Mouse (Mus musculus): ENCODE results near the gene Prl2c3.
"Not testable (repeated sequence)": the region's sequence is repeated elsewhere in the genome, so short reads cannot be mapped to it uniquely, and the experiment has no call there.

Prl2c3 gene

DNA sequence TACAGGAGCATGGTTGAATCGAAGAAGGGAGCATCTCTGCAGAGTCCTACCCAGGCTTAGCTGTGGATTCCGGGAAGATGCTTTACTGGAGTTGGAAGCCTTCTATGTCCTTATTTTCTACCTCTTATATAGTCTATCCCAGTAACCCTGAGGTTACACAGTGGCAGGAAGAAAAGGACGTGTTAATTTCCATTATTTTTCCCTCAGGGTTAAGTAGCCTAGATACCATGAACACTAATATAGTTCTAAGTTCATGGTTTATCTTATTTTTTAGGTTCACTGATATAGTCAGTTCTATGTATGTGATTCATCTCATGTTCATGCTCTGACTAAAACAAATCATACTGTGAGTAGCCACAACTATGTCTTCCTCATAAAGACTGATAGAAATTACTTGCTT, at the start of gene Prl2c3:
Gene Prl2c3, minus strand, starts transcription at position 101 of the 400 bp plus-strand sequence.
- not testable (repeated sequence) for DNase-seq (ENCODE audit: low spot score in 2 of 2)

DNA sequence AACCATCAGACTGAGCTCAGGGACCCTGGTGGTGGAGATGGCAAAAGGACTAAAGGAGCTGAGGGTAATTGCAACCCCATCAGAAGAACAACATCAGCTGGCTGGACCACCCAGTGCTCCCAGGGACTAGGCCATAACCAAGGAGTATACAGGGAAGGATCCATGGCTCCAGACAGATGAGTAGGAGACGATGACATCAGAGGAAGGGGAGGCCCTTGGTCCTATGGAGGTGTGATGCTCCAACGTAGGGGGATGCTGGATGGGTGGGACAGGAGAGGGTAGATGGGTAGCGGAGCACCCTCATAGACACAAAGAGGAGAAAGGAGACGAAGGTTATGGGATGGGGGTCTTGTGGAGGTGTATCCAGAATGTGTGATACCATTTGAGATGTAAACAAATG, 48.4 kb upstream of the Prl2c3 start:
- DNase-seq (ENCODE audit: low spot score in 2 of 2), result not testable (repeated sequence)

DNA sequence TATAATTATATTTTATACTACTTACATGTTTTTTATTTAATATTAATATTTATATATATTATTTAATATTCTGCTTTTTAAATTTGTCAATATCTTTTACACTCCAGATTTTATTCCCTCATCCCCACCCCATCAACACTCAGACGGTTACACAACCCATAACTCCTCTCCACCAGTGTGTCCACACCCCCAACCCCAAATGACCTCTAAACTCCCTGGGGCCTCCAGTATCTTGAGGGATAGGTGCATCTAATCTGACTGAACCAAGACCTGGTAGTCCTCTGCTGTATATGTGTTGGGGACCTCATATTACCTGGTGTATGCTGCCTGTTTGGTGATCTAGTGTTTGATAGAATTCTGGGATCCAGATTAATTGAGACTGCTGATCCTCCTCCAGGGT, 44.8 kb upstream of the Prl2c3 start:
- DNase-seq (ENCODE audit: low spot score in 2 of 2), result not testable (repeated sequence)

DNA sequence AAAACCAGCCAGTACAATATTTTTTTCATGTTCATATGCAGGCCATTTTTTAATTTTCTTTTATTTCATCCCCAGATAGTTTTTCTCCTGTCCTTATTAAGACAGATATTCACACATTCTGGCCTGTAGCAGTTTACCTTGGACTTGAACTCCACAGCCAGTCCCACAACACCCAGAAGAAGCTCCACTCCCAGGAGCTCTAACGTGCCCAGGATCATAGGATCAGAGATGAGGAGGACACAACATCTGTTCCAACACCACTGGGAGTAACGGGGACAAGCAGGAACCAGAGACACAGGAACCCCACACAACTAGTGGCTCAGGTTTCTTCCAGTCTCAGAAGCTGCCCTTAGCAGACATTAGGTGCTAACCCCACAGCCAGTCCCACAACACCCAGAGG, 37.7 kb upstream of the Prl2c3 start:
- DNase-seq (ENCODE audit: low spot score in 2 of 2), result not testable (repeated sequence)

DNA sequence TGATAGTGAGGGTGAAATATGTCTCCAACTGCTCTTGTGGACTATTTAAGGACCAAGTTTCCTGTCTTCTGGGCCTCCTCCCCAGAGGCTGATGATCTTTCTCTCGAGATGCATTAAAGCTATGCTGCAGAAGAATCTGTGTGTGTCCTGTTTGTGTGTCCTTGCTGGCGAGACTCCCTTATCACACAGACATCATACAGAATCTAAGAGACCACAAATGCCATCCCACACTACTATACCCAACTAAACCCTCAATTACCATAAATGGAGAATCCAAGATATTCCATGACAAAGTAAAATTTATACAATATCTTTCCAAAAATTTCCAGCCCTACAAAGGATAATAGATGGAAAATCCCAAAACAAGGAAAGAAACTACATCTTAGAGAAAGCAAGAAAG, 31.9 kb upstream of the Prl2c3 start:
- DNase-seq (ENCODE audit: low spot score in 2 of 2), result no peak

DNA sequence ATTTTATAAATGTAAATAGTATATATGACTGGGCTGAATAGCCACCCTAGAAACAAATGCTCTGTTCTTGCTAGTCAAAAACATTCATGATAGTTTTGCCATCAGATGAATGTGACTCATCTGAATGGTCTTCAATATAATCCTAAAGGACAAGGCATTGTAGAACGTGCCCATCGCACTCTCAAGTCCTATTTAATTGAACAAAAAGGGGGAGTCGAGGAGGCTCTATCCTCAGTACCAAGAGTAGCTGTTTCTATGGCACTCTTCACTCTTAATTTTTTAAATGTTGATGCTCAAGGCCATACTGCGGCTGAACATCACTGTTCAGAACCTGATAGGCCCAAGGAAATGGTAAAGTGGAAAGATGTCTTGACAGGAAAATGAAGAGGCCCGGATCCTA, 29.2 kb upstream of the Prl2c3 start:
- DNase-seq (ENCODE audit: low spot score in 2 of 2), result no peak

DNA sequence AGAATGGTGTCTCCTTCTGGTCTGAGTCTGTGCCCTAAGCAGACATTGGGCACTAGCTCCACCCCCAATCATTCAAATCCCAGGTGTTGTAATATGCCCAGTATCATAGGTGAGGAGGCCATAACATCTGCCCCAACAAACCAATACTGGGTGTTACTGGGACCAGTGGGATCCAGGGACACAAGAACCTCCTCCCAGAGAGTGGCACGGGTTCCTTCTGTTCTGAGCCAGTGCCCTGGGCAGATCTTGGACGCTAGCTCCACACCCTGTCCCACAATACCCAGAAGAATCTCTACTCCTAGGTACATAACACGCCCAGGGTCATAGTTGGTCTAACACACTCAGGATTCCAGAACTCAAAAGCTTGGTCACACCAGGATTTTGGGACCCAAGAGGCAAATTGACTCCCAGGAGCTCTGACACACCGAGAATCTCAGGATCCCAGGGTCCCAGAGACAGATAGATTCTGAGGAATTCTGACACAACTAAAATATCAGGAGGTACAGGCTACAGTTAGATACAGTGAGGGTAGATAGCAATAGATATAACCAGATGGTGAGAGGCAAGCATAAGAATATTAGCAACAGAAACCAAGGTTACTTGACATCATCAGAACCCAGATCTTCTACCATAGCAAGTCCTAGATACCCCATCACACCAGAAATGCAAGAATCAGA, 24.8 kb upstream of the Prl2c3 start:
- not testable (repeated sequence) for DNase-seq (ENCODE audit: low spot score in 2 of 2)

DNA sequence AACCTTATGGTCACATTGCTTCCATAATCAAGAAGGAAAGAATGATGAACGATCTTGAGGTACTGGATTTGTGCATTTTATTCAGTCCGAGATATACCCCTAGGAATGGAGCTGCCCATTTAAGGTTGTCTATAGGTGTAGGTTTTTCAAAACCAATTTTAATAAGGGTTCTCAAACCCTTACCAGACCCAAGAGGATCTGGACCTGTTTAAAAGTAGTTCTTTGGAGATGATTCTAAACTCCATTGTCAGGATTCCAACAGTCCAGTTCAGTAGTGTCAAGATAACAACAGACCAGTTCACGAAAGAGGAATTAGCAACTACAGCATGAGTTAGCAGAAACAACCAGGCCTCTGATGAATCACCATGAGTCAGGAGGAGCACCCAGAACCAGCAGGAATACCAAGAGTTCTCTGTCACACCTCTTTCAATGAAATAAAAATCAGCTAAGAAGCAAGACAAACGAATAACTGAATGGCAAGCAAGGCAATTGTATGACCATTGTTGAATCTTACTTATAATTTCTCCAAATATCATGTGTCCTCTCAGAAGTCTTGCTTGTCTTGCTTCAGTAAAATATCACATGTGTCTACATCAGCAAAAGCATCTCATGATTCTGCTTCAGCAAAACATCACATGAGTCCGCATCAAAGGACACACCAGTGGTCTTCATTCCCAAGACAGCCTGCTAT, 14.0 kb upstream of the Prl2c3 start:
- DNase-seq (ENCODE audit: low spot score in 2 of 2), result not testable (repeated sequence)

DNA sequence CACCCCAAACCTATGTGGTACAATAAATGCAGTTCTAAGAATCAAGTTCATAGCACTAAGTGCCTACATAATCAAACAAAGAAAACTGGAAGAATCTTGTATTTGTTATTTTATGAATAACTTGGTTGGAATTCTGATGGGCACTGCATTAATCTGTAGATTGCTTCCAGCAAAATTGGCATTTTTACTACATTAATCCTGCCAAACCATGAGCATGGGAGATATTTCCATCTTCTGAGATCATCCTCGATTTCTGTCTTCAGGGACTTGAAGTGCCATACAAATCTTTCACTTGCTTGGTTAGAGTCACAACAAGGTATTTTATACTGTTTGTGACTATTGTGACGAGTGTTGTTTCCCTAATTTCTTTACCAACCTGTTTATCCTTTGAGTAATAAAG, 9.7 kb upstream of the Prl2c3 start:
- no peak for DNase-seq (ENCODE audit: low spot score in 2 of 2)

DNA sequence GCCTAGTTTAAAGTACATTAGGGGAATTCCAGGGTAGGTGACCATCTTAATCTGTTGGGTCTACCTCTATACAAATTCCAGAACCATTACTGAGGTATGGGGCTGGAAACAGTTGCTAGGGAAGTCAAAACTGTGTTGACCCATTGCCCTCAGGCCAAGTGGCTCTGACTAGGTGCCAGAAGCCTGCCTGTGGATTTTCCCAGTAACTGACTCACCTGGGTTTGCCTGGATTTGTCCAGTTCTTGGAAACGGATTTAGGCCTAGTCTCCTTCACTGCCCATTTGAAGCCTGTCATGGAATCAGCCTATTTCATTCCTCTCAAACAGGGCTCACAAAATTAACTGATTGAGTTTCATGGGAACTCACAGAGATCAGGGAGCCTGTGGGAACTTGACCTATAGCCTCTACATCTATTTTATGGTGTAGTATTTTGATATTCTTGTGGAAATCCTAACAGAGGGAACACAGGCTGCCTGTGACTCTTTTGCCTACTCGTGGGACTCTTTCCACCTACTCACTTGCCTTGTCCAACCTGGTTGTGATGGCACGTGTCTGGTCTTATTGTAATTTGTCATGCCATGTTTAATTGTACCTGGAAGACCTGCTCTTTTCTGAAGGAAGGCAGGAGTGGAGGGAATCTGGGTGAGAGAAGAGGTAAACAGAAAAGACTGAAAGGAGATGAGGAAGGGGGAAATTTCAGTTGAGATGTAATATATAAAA, 9.1 kb upstream of the Prl2c3 start:
- not testable (repeated sequence) for DNase-seq (ENCODE audit: low spot score in 2 of 2)

DNA sequence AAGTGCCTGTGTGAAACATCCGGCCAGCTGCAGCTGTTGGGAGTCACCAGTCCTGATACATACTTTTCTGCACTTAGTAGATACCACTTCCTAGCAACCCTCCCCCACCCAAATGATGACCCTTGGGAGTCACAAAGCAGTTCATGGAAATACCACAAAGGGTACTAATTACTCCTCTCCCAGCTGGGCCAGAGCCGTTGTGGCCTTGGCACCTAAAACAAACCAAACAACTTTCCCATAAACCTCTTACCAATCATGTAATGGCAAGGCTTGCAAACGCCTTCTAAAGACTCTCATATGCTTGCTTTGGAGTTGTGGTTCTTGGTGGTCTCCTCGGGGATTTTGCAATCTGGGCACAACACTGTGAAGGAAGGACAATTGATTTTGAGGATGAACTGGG, 6.6 kb upstream of the Prl2c3 start:
- not testable (repeated sequence) for DNase-seq (ENCODE audit: low spot score in 2 of 2)

DNA sequence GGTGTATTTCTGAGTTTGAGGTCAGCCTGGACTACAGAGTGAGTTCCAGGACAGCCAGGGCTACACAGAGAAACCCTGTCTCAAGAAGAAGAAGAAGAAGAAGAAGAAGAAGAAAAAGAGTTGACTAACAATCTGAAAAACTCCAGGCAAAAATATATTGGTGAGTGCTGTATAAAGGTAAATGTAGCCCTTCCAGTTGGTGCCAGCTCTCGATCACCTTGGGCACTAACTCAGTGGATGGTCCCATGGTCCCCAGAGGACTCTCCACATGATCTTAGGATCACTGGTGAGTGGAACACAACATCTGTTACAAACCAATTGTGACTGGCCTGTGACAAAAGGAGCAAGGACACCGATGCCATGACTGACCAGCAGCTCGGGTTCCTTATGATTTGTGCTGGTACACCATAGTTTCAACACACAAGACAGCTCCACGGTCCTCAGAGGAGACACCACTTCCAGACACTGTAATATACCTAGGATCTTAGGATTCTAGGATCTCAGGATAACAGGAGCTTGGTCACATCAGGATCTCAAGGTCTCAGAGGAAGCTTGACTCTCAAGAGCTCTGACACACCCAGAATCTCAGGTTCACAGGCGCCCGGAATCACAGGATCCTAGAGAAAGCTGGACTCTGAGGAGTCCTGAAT, 30.3 kb downstream of the Prl2c3 start:
- DNase-seq (ENCODE audit: low spot score in 2 of 2), result not testable (repeated sequence)
